Mouse (Mus musculus): ENCODE results near the gene Parp12. TPM values are rescaled to one million over a fixed set of nuclear protein-coding genes. Genes with fewer than 3 reads are reported as not detected.

The Parp12 gene
- total and polyA plus RNA-seq, 3 experiments, result not detected

DNA sequence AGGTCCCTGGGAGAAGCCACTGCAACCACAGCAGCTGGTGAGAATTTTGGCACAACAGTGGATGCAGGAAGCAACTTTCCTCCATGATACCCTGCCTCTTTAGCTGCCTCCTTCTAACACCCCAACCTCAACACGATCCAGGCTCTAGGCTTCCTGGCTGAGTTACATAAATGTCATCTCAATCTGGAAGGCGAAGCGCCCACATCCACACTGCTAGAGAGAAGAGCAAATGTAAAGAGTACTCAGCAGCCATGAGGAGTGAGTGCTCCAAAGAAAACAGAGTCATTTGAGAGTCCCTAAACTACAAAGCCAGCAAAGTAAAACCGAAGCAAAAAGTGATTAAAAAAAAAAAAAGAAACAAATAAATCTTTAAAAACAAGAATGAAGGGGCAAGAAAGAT, 13.5 kb downstream of the Parp12 start:
- no peaks in the 10 kb centered on the region for H3K36me3 ChIP-seq (replicated peaks)
- H3K4me3 ChIP-seq (ENCODE audit: low read depth, low read length), result no peak overlapping the region
- no peaks in the 10 kb centered on the region; the same call in 1 of the 2 replicates for H3K4me1 ChIP-seq (ENCODE audit: insufficient read depth, low read depth, low read length)
- H3K9me3 ChIP-seq (replicated peaks), result no peaks in the 10 kb centered on the region
- ATAC-seq (ENCODE audit: extremely low read depth, insufficient number of reproducible peaks, low FRiP score, poor library complexity, severe bottlenecking) (no peak), DNase-seq (ENCODE audit: low spot score) (no peak)
- H3K27me3 ChIP-seq (ENCODE audit: insufficient read depth, low read length), result peaks cover 13% of the 10 kb centered on the region
- TF ChIP-seq POLR2AphosphoS5 (IDR thresholded peaks at IDR 0.05; ENCODE audit: insufficient replicate concordance, low read depth, low read length), result no peak
- TF ChIP-seq GATA2 (IDR thresholded peaks at IDR 0.05; ENCODE audit: borderline replicate concordance, low read depth, low read length), result no peak
- no peak for TF ChIP-seq GATA1 (IDR thresholded peaks at IDR 0.05; ENCODE audit: borderline replicate concordance, low read length)
- no peak for TF ChIP-seq CTCF (IDR thresholded peaks at IDR 0.05; ENCODE audit: low read depth, low read length)
- no peak for TF ChIP-seq TAL1 (conservative IDR thresholded peaks at IDR 0.05; ENCODE audit: low read depth, low read length)

DNA sequence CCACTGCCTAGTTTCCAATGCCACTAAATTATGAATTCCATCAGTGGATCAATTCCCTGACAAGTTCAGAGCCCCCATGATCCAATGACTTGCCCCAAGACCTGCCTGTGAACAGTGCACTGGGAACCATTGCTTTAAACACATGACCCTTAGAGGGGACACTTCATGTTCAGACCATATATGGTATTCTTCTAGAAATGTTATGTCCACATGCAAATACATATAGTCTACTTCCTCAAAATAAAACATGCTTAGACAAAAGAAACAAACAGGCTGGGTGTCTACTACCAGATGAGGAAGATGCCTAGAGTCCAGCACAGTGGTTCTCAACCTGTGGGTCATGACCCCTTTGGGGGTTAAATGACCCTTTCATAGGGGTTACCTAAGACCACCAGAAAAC, 41.7 kb downstream of the Parp12 start:
- H3K36me3 ChIP-seq (replicated peaks), result no peaks in the 10 kb centered on the region
- no peak for DNase-seq (ENCODE audit: low spot score)
- TF ChIP-seq CTCF (IDR thresholded peaks at IDR 0.05; ENCODE audit: low read depth, low read length) (no peak), POLR2AphosphoS5 (IDR thresholded peaks at IDR 0.05; ENCODE audit: insufficient replicate concordance, low read depth, low read length) (no peak), TAL1 (conservative IDR thresholded peaks at IDR 0.05; ENCODE audit: low read depth, low read length) (no peak), GATA1 (IDR thresholded peaks at IDR 0.05; ENCODE audit: borderline replicate concordance, low read length) (no peak), GATA2 (IDR thresholded peaks at IDR 0.05; ENCODE audit: borderline replicate concordance, low read depth, low read length) (no peak)

DNA sequence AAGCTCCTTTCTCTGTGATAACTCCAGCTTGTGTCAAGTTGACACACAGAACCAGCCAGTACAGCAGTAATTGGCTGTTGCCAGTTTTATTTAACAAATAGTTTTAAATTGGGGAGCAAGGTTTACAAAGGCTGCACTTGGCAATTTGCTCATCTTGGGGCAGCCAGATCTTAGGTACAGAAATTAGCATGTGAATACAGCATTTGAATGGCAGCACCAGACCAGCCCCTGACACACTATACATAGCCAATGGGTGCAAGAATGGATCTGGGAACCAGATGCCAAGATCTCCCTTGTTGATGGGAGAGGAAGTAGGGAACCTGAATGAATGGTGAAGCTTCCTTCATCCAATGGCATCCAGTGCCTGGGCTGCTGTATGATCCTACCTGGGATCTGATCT, 44.0 kb downstream of the Parp12 start:
- no peak for ATAC-seq (ENCODE audit: extremely low read depth, insufficient number of reproducible peaks, low FRiP score, poor library complexity, severe bottlenecking)
- Histone ChIP-seq H3K9me3 (replicated peaks) (no peaks in the 10 kb centered on the region), H3K36me3 (replicated peaks) (no peaks in the 10 kb centered on the region), H3K4me1 (ENCODE audit: insufficient read depth, low read depth, low read length) (no peaks in the 10 kb centered on the region), H3K27me3 (ENCODE audit: insufficient read depth, low read length) (peaks cover 24% of the 10 kb centered on the region), H3K4me3 (ENCODE audit: low read depth, low read length) (no peak overlapping the region)
- no peak for TF ChIP-seq TAL1 (conservative IDR thresholded peaks at IDR 0.05; ENCODE audit: low read depth, low read length)
- DNase-seq (ENCODE audit: low spot score), result no peak

More for the DNA sequence above, 41.7 kb downstream of the Parp12 start:
- no peak overlapping the region for H3K4me3 ChIP-seq (ENCODE audit: low read depth, low read length)
- no peaks in the 10 kb centered on the region for H3K4me1 ChIP-seq (ENCODE audit: insufficient read depth, low read depth, low read length)
- no peaks in the 10 kb centered on the region for H3K9me3 ChIP-seq (replicated peaks)
- no peak for ATAC-seq (ENCODE audit: extremely low read depth, insufficient number of reproducible peaks, low FRiP score, poor library complexity, severe bottlenecking)
- H3K27me3 ChIP-seq (ENCODE audit: insufficient read depth, low read length), result peaks cover 24% of the 10 kb centered on the region

GRCm38 (mm10) chr6:39072664-39073063, 45.5 kb downstream of the Parp12 start:
- TF ChIP-seq POLR2AphosphoS5 (IDR thresholded peaks at IDR 0.05; ENCODE audit: insufficient replicate concordance, low read depth, low read length) (no peak), GATA2 (IDR thresholded peaks at IDR 0.05; ENCODE audit: borderline replicate concordance, low read depth, low read length) (no peak), CTCF (IDR thresholded peaks at IDR 0.05; ENCODE audit: low read depth, low read length) (no peak), TAL1 (conservative IDR thresholded peaks at IDR 0.05; ENCODE audit: low read depth, low read length) (no peak), GATA1 (IDR thresholded peaks at IDR 0.05; ENCODE audit: borderline replicate concordance, low read length) (no peak)
- no peak for DNase-seq (ENCODE audit: low spot score)
- Histone ChIP-seq H3K4me3 (ENCODE audit: low read depth, low read length) (no peak overlapping the region), H3K4me1 (ENCODE audit: insufficient read depth, low read depth, low read length) (peaks cover 7% of the 10 kb centered on the region), H3K36me3 (replicated peaks) (no peaks in the 10 kb centered on the region), H3K9me3 (replicated peaks) (no peaks in the 10 kb centered on the region), H3K27me3 (ENCODE audit: insufficient read depth, low read length) (peaks cover 32% of the 10 kb centered on the region)
- ATAC-seq (ENCODE audit: extremely low read depth, insufficient number of reproducible peaks, low FRiP score, poor library complexity, severe bottlenecking), result no peak

- Histone ChIP-seq H3K4me3 (ENCODE audit: low read depth, low read length) (no peak overlapping the region), H3K9me3 (replicated peaks) (peaks cover 3% of the 10 kb centered on the region; the same call in 1 of the 2 replicates), H3K4me1 (ENCODE audit: insufficient read depth, low read depth, low read length) (peaks cover 20% of the 10 kb centered on the region), H3K36me3 (replicated peaks) (no peaks in the 10 kb centered on the region), H3K27me3 (ENCODE audit: insufficient read depth, low read length) (peaks cover 33% of the 10 kb centered on the region)
- TF ChIP-seq POLR2AphosphoS5 (IDR thresholded peaks at IDR 0.05; ENCODE audit: insufficient replicate concordance, low read depth, low read length), result no peak
- no peak for TF ChIP-seq GATA2 (IDR thresholded peaks at IDR 0.05; ENCODE audit: borderline replicate concordance, low read depth, low read length)
- TF ChIP-seq CTCF (IDR thresholded peaks at IDR 0.05; ENCODE audit: low read depth, low read length), result peak; percentile 60
- no peak for TF ChIP-seq GATA1 (IDR thresholded peaks at IDR 0.05; ENCODE audit: borderline replicate concordance, low read length)
- TF ChIP-seq TAL1 (conservative IDR thresholded peaks at IDR 0.05; ENCODE audit: low read depth, low read length), result no peak
- DNase-seq (ENCODE audit: low spot score) (peak; percentile 65), ATAC-seq (ENCODE audit: extremely low read depth, insufficient number of reproducible peaks, low FRiP score, poor library complexity, severe bottlenecking) (no peak)
These were observed 51.1 kb downstream of the Parp12 start for GRCm38 (mm10) chr6:39066935-39067578.

DNA sequence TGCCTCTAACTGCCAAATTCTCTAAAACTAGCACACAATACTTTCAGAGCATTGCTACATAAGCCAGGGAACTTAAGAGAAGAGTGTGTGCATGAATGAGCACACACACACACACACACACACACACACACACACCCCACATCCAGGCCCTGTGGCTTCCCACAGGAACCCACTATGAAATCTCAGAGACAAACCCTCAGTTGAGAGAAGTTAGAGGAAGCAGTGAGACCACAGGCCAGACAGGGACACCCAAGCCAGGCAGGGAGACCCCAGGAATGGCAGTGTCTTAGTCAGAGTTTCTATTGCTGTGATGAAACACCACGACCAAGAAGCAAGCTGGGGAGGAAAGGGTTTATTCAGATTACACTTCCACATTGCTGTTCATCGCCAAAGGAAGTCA, 54.6 kb downstream of the Parp12 start:
- no peak for ATAC-seq (ENCODE audit: extremely low read depth, insufficient number of reproducible peaks, low FRiP score, poor library complexity, severe bottlenecking)
- H3K4me3 ChIP-seq (ENCODE audit: low read depth, low read length), result no peak overlapping the region
- H3K4me1 ChIP-seq (ENCODE audit: insufficient read depth, low read depth, low read length), result peaks cover 42% of the 10 kb centered on the region
- DNase-seq (ENCODE audit: low spot score), result no peak
- peaks cover 3% of the 10 kb centered on the region; the same call in 1 of the 2 replicates for H3K9me3 ChIP-seq (replicated peaks)
- H3K36me3 ChIP-seq (replicated peaks), result no peaks in the 10 kb centered on the region
- TF ChIP-seq GATA1 (IDR thresholded peaks at IDR 0.05; ENCODE audit: borderline replicate concordance, low read length) (no peak), GATA2 (IDR thresholded peaks at IDR 0.05; ENCODE audit: borderline replicate concordance, low read depth, low read length) (no peak), CTCF (IDR thresholded peaks at IDR 0.05; ENCODE audit: low read depth, low read length) (no peak), TAL1 (conservative IDR thresholded peaks at IDR 0.05; ENCODE audit: low read depth, low read length) (no peak), POLR2AphosphoS5 (IDR thresholded peaks at IDR 0.05; ENCODE audit: insufficient replicate concordance, low read depth, low read length) (no peak)
- H3K27me3 ChIP-seq (ENCODE audit: insufficient read depth, low read length), result peaks cover 19% of the 10 kb centered on the region; the same call in 1 of the 2 replicates

Measured in G1E (cell line).